Mouse (Mus musculus) neural tube, postnatal 0 days (tissue): ENCODE measurements around the gene Gm7995. TPM values are rescaled to one million over a fixed set of nuclear protein-coding genes. Genes with fewer than 3 reads are reported as not detected.

Source experiments
- microRNA-seq: library from miRNA; unstranded; fragments of <30 nt; microRNA quantifications from one replicate; pipeline ENCODE4, GENCODE M21; 2016
- polyA plus RNA-seq: library from polyadenylated mRNA; unstranded; fragments of >200 nt; fragmentation: Nextera tagmentation; extraction: Ambion mirVana; gene quantifications from 2 replicates; pipeline ENCODE4 v1.2.1, GENCODE M21; 2015

Gene Gm7995
- polyA plus RNA-seq, result not detected in 2 replicates

DNA sequence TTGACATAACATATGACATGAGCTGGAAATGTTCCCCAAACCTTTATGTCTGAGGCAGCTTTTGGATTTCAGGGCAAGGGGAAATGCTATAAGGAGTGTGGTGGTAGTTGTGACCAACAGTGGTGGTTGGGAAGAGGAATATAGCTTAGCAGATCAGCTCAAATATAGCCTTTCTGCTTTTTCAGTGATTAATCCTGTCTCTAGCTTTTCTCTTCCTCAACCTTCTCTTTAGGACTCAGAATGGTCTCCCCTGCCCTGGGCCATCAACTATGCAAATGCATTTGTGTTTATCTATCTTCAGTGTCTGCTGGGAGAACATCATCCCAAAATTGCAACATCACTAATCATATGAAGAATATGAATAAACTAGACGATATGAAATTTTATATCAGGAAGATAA lies at the start of gene Gm7995:
TSS of gene Gm7995 (plus strand) at position 301 of the 400 bp plus-strand sequence.

DNA sequence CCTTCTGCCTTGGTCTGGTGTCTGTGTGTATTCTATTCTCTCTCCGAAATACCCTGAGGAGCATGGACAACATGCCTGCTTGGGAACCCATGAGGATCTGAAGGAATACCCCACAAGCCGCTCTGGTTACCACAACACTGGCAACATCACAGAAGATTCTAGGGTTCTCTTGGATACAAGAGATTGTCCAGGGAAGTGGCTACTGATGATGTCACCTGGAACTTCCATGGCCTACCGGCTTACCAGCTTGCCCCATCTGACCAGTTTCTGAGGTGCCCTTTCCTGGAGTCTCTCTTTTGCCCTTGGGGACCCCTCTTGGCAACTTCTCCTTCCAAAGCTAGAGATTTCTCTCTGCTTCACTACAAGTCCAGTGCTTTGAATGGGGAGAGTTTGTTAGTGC lies 12.8 kb upstream of the Gm7995 start, which contains the start of gene Gm9611:
TSS of gene Gm9611 (minus strand) at position 101 of the 400 bp plus-strand sequence.

Small RNA genes within 50 kb of the gene (microRNA-seq; reads per million reads assigned to microRNA genes)
- gene Gm25208 (not detected), gene Gm25892 (not detected)

Other genes starting within 250 kb of the Gm7995 start
- gene Gm7951, start 192.8 kb upstream of the Gm7995 start, polyA plus RNA-seq, result not detected in 2 replicates
- gene Gm17027, start 147.6 kb upstream of the Gm7995 start, polyA plus RNA-seq, result not detected in 2 replicates
- gene Gm3573, start 119.4 kb upstream of the Gm7995 start, polyA plus RNA-seq, result not detected in 2 replicates
- not detected in 2 replicates for gene Gm17026, start 50.2 kb upstream of the Gm7995 start, polyA plus RNA-seq
- not detected in 2 replicates for gene Gm9611, start 12.9 kb upstream of the Gm7995 start, polyA plus RNA-seq
- not detected in 2 replicates for gene Gm8005, start 129.5 kb downstream of the Gm7995 start, polyA plus RNA-seq
- not detected in 2 replicates for gene Gm8011, start 153.7 kb downstream of the Gm7995 start, polyA plus RNA-seq
- not detected in 2 replicates for gene Gm8020, start 192.1 kb downstream of the Gm7995 start, polyA plus RNA-seq
- 0.18 TPM in 1 of 2 replicates, not detected in the other for gene Gm8024, start 214.1 kb downstream of the Gm7995 start, polyA plus RNA-seq